Mouse (Mus musculus) left cerebral cortex, postnatal 4 days (tissue): ENCODE measurements around the gene Mxi1. TPM values are rescaled to one million over a fixed set of nuclear protein-coding genes. Genes with fewer than 3 reads are reported as not detected.

Experiments used
- DNase-seq: peaks from one replicate; pipeline ENCODE4 v3.0.0-alpha.2; 2022
- intact Hi-C: fragments of 180-260 bp; cut with DNase I; formaldehyde crosslinking; loops from one replicate; pipeline ENCODE4 v1.15.1; 2025
- total RNA-seq, 2 experiments: library from RNA; stranded (reverse); gene quantifications; 2 replicates each; pipeline ENCODE4 v1.2.3; 2021

Mxi1 gene
- 10 to 100 TPM; 32.5 to 34.7 TPM for total RNA-seq

- intact Hi-C loops: loop anchor here (5.0 kb wide), 1 partner anchor 57 kb away; no protein-coding TSS in a partner anchor
Measured at GRCm38 (mm10) chr19:53310348-53310747, at the start of gene Mxi1. Gene Mxi1 (plus strand): TSS chr19:53310518.

GRCm38 (mm10) chr19:53260828-53261227 is 49.5 kb upstream of the Mxi1 start:
- intact Hi-C loops: no loop called here
- DNase-seq: no peak

More at GRCm38 (mm10) chr19:53310348-53310747, at the start of gene Mxi1:
- DNase-seq: peak; percentile 85

- DNase-seq: no peak
- intact Hi-C loops: no loop called here
Measured at GRCm38 (mm10) chr19:53262061-53262460, 48.3 kb upstream of the Mxi1 start.

GRCm38 (mm10) chr19:53263859-53264733 is 46.2 kb upstream of the Mxi1 start:
- intact Hi-C loops: no loop called here
- DNase-seq: no peak

GRCm38 (mm10) chr19:53264821-53265727 is 45.2 kb upstream of the Mxi1 start:
- intact Hi-C loops: no loop called here
- peak; percentile 47 for DNase-seq

- intact Hi-C loops: no loop called here
Measured at GRCm38 (mm10) chr19:53267305-53267704, 43.0 kb upstream of the Mxi1 start.

GRCm38 (mm10) chr19:53273055-53273722 is 37.1 kb upstream of the Mxi1 start:
- intact Hi-C loops: no loop called here
- no peak for DNase-seq

More at GRCm38 (mm10) chr19:53267305-53267704, 43.0 kb upstream of the Mxi1 start:
- peak; percentile 40 for DNase-seq

- intact Hi-C loops: no loop called here
Measured at GRCm38 (mm10) chr19:53273781-53274428, 36.4 kb upstream of the Mxi1 start.

GRCm38 (mm10) chr19:53275204-53275603 is 35.1 kb upstream of the Mxi1 start:
- intact Hi-C loops: no loop called here
- no peak for DNase-seq

More at GRCm38 (mm10) chr19:53273781-53274428, 36.4 kb upstream of the Mxi1 start:
- no peak for DNase-seq

GRCm38 (mm10) chr19:53276902-53277707 is 33.2 kb upstream of the Mxi1 start:
- intact Hi-C loops: no loop called here
- no peak for DNase-seq

- DNase-seq: no peak
- intact Hi-C loops: no loop called here
Measured at GRCm38 (mm10) chr19:53278491-53279415, 31.6 kb upstream of the Mxi1 start.

- intact Hi-C loops: no loop called here
- DNase-seq: no peak
Measured at GRCm38 (mm10) chr19:53280254-53280653, 30.1 kb upstream of the Mxi1 start.

GRCm38 (mm10) chr19:53282571-53282970 is 27.7 kb upstream of the Mxi1 start:
- DNase-seq: no peak
- intact Hi-C loops: no loop called here

GRCm38 (mm10) chr19:53283742-53284141 is 26.6 kb upstream of the Mxi1 start:
- intact Hi-C loops: no loop called here
- no peak for DNase-seq

GRCm38 (mm10) chr19:53284268-53285208 is 25.8 kb upstream of the Mxi1 start:
- no peak for DNase-seq
- intact Hi-C loops: no loop called here

GRCm38 (mm10) chr19:53296331-53297254 is 13.7 kb upstream of the Mxi1 start:
- no peak for DNase-seq
- intact Hi-C loops: no loop called here
